23 mouse cellular contexts compared by ENCODE assay signal in the genomic region with DNA sequence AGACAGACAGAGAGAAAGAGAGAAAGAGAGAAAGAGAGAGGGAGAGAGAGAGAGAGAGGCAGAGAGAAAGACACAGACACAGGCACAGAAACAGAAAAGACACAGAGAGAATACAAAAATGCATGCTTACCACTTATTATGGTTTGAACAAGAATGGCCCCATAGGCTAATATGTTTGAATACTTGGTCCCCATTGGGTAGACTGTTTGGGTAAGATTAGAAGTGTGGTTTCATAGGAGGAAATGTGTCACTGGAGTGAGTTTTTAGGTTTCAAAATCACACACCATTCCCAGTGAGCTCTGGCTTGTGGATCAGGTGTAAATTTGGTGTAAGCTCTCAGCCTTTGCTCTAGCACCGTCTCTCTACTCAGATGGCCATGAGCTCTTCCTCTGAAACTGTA.
A peak's percentile ranks its signal among the peaks of the same experiment; 100 is the strongest.
DNase-seq lines count a peak whose midpoint lies in the region; ATAC-seq and TF ChIP-seq lines count a peak whose summit lies in the region.
"Had no signal": no experiment of that assay in that cellular context is flagged by ENCODE, and none has a peak within 500 bp of the region (broad histone marks: within the 10 kb centered on the region; RNA-seq: fewer than 3 reads in every experiment).

No protein-coding gene starts in this region.

- no peak overlapping the region for H3K4me2 ChIP-seq in CH12.LX (ENCODE audit: insufficient read depth, low read depth, poor library complexity, severe bottlenecking)
- no peak overlapping the region for H3K4me2 ChIP-seq in forebrain, embryonic 14.5 days (ENCODE audit: low read length)

- DNase-seq in 416B (ENCODE audit: low read depth) (peak; percentile 87), CH12.LX (ENCODE audit: extremely low read depth) (peak; percentile 25)
- no peak for DNase-seq in B cell, adult 2 months
- no peak for DNase-seq in forebrain, embryonic 14.5 days (ENCODE audit: low spot score)
- DNase-seq in lung, adult 18-20 months: no peak
- DNase-seq in layer of hippocampus, adult 8-10 months (ENCODE audit: low spot score in 2 of 2): no peak
- DNase-seq: adrenal gland, adult 2 months; adrenal gland, adult 8-10 months; adrenal gland, postnatal 10 days; adrenal gland, postnatal 14 days; adrenal gland, postnatal 25 days; adrenal gland, postnatal 36 days; cerebellum, adult 11 months; cerebellum, adult 11-12 months; cerebellum, adult 18-20 months; cerebellum, adult 2 months; cerebellum, adult 8-10 months had no signal

- dilution Hi-C loops in CH12.LX (cut with MboI; ENCODE audit: extremely low pct_ligation_motif_present, extremely low pct_unique_long_range_greater_than_20kb, low sequenced_read_pairs): no loop called here

- TF ChIP-seq CTCF in CH12.LX (conservative IDR thresholded peaks at IDR 0.05 in 1 of 2, IDR thresholded peaks at IDR 0.05 in 1 of 2; ENCODE audit: low read depth in 2 of 2, low read length in 2 of 2): no peak

- ATAC-seq in common myeloid progenitor, adult 5-6 weeks (replicated peaks; ENCODE audit: low read depth, poor library complexity, severe bottlenecking): peak; percentile 71
- ATAC-seq in hematopoietic stem cell, adult 5-6 weeks (replicated peaks in 1 of 2; ENCODE audit: insufficient read depth in 1 of 2, low FRiP score in 2 of 2, low TSS enrichment in 1 of 2, low read depth in 1 of 2, poor library complexity in 2 of 2, severe bottlenecking in 2 of 2): peak; percentile 25 to 49; a peak in 1 of 4 replicates
- ATAC-seq in forebrain, embryonic 14.5 days: no peak
- ATAC-seq: activated CD4-positive, CD25-positive, alpha-beta regulatory T cell, adult 4 months; CD4-positive, CD25-positive, alpha-beta regulatory T cell, adult 4 months; Patski had no signal

- H3K9me3 ChIP-seq in CH12.LX (replicated peaks; ENCODE audit: low read length): no peaks in the 10 kb centered on the region
- no peaks in the 10 kb centered on the region for H3K9me3 ChIP-seq in forebrain, embryonic 14.5 days (replicated peaks; ENCODE audit: control insufficient read depth, low read length)
- H3K9me3 ChIP-seq: G1E had no signal

- no peak overlapping the region for H3K9ac ChIP-seq in CH12.LX (ENCODE audit: insufficient read depth, low read depth)
- H3K9ac ChIP-seq in forebrain, embryonic 14.5 days (ENCODE audit: low read length): no peak overlapping the region

- H3K4me1 ChIP-seq in CH12.LX (ENCODE audit: control insufficient read depth in 1 of 2, insufficient read depth in 2 of 2): peaks cover 7 to 28% of the 10 kb centered on the region in 2 experiments; a peak in 3 of 4 replicates
- no peaks in the 10 kb centered on the region for H3K4me1 ChIP-seq in forebrain, embryonic 14.5 days (ENCODE audit: control insufficient read depth, insufficient read depth, low read length)

- TF ChIP-seq EP300 in CH12.LX (IDR thresholded peaks at IDR 0.05; ENCODE audit: low read length): no peak

- WGBS in forebrain, embryonic 14.5 days: 88% methylated on average over 1 of the region's 1 CpGs

- H3K36me3 ChIP-seq in CH12.LX (replicated peaks in 1 of 2; ENCODE audit: control insufficient read depth in 1 of 2, insufficient read depth in 1 of 2, low read length in 1 of 2): no peaks in the 10 kb centered on the region
- no peaks in the 10 kb centered on the region for H3K36me3 ChIP-seq in forebrain, embryonic 14.5 days (ENCODE audit: control insufficient read depth, insufficient read depth, low read length)
- H3K36me3 ChIP-seq: G1E had no signal

- H3K27me3 ChIP-seq in CH12.LX (replicated peaks): no peaks in the 10 kb centered on the region
- no peaks in the 10 kb centered on the region for H3K27me3 ChIP-seq in forebrain, embryonic 14.5 days (replicated peaks; ENCODE audit: control insufficient read depth, insufficient read depth, low read length)
- H3K27me3 ChIP-seq: Patski had no signal

- H3K27ac ChIP-seq in CH12.LX (ENCODE audit: insufficient read depth, low read depth): no peak overlapping the region
- no peak overlapping the region for H3K27ac ChIP-seq in forebrain, embryonic 14.5 days (ENCODE audit: low read depth, low read length)

- no peak for TF ChIP-seq RAD21 in CH12.LX (IDR thresholded peaks at IDR 0.05; ENCODE audit: low read depth, low read length)

- H3K79me2 ChIP-seq in CH12.LX (replicated peaks; ENCODE audit: control insufficient read depth, extremely low read depth, insufficient read depth, poor library complexity, severe bottlenecking): no peaks in the 10 kb centered on the region

- no peak overlapping the region for H3K4me3 ChIP-seq in CH12.LX (replicated peaks in 1 of 3; ENCODE audit: low read depth in 2 of 3, low read length in 2 of 3, poor library complexity in 1 of 3)
- H3K4me3 ChIP-seq in forebrain, embryonic 14.5 days (ENCODE audit: low read depth, low read length): no peak overlapping the region

- no peak for TF ChIP-seq POLR2A in CH12.LX (IDR thresholded peaks at IDR 0.05; ENCODE audit: low read depth, low read length)

- in situ Hi-C loops in CH12.LX (cut with MboI; ENCODE audit: low pct_ligation_motif_present, low pct_unique_long_range_greater_than_20kb, low sequenced_read_pairs): no loop called here

TF ChIP-seq in CH12.LX, 34 proteins besides CTCF, POLR2A, EP300 and RAD21:
- no peak for TF ChIP-seq MEF2A (IDR thresholded peaks at IDR 0.05; ENCODE audit: borderline replicate concordance, low read depth, low read length)
- no peak for TF ChIP-seq IRF4 (IDR thresholded peaks at IDR 0.05; ENCODE audit: low read depth, low read length)
- no peak for TF ChIP-seq BHLHE40 (IDR thresholded peaks at IDR 0.05; ENCODE audit: low read depth, low read length)

Comparison
In these comparisons a context has a peak if more than half of its experiments do, and no peak if none do; other contexts are left out.
1. DNase-seq: peak in 416B (single experiment) and CH12.LX (single experiment); none in B cell, adult 2 months (0 of 2), forebrain, embryonic 14.5 days (single experiment), lung, adult 18-20 months (0 of 2) and layer of hippocampus, adult 8-10 months (0 of 2).